Mouse (Mus musculus): ENCODE data around the gene Mtr. TPM values are rescaled to one million over a fixed set of nuclear protein-coding genes. Genes with fewer than 3 reads are reported as not detected.

Mtr gene
- total and polyA plus RNA-seq, 2 experiments from 2014 or later, result 9.8 to 25.3 TPM

DNA sequence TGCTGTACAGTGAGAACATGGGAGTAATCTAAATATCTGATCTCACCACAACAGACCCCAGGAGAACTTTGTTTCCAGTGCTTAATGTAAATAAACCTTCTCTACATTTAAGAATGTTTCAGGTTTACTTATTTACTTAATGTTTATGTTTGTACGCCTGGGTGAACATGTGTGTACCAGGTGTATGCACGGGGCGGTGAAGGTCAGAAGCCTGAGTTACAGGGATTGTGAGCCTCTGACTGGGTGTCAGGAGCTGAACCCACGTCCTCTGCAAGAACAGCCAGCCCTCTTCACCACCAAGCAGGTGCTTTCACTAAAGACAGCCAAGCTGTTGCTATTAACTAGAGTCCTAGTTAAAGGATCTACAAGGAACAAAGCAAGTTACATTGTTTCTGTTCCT is 16.3 kb upstream of the Mtr start:
- 75% methylated on average over 4 of the region's 4 CpGs for WGBS
- Histone ChIP-seq H3K36me3 (replicated peaks; ENCODE audit: control insufficient read depth, insufficient read depth, low read length) (peaks cover 85% of the 10 kb centered on the region), H3K27me3 (ENCODE audit: control insufficient read depth, insufficient read depth, low read length) (no peaks in the 10 kb centered on the region), H3K4me3 (ENCODE audit: low read depth, low read length) (no peak overlapping the region), H3K4me2 (ENCODE audit: low read depth, low read length) (no peak overlapping the region), H3K4me1 (ENCODE audit: control insufficient read depth, insufficient read depth) (no peaks in the 10 kb centered on the region), H3K9ac (replicated peaks; ENCODE audit: low read depth, low read length) (no peak overlapping the region), H3K9me3 (replicated peaks; ENCODE audit: control insufficient read depth, low read length) (no peaks in the 10 kb centered on the region), H3K27ac (ENCODE audit: low read depth) (peak overlapping the region; percentile 90)
- ATAC-seq (ENCODE audit: insufficient read depth, low read depth) (no peak), DNase-seq (ENCODE audit: low spot score) (no peak)
- TF ChIP-seq CTCF (IDR thresholded peaks at IDR 0.05; ENCODE audit: low read depth), result no peak
- 0 out of 2 replicates have a peak, but pooled peaks have one; percentile 2 for TF ChIP-seq EP300 (IDR thresholded peaks at IDR 0.05; ENCODE audit: low read depth)

DNA sequence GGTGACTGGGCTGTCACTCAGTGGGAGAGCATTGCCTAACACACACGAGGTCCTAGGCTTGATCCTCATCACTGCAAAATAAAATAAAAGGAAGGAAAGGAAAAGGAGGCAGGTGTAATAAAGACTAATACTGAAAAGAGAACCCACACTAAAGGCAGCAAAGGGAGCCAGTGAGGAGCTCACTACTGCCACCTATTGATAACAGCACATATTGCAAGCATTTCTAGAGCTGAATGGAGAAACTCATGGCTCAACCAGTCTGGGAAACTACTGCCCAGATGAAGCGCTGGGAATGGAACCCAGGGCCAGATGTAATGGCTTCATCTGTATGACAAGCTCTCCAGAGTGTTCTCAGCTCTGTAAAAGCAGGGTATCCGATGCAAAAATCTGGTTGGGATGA is 15.0 kb upstream of the Mtr start:
- TF ChIP-seq CTCF (IDR thresholded peaks at IDR 0.05; ENCODE audit: low read depth) (peak; percentile 69), EP300 (IDR thresholded peaks at IDR 0.05; ENCODE audit: low read depth) (no peak)
- Histone ChIP-seq H3K4me3 (ENCODE audit: low read depth, low read length) (no peak overlapping the region), H3K4me2 (ENCODE audit: low read depth, low read length) (no peak overlapping the region), H3K27me3 (ENCODE audit: control insufficient read depth, insufficient read depth, low read length) (no peaks in the 10 kb centered on the region), H3K27ac (ENCODE audit: low read depth) (peak overlapping the region; percentile 90), H3K9ac (replicated peaks; ENCODE audit: low read depth, low read length) (no peak overlapping the region), H3K4me1 (ENCODE audit: control insufficient read depth, insufficient read depth) (no peaks in the 10 kb centered on the region), H3K9me3 (replicated peaks; ENCODE audit: control insufficient read depth, low read length) (no peaks in the 10 kb centered on the region), H3K36me3 (replicated peaks; ENCODE audit: control insufficient read depth, insufficient read depth, low read length) (peaks cover 82% of the 10 kb centered on the region)
- ATAC-seq (ENCODE audit: insufficient read depth, low read depth), result no peak
- 45% methylated on average over 3 of the region's 3 CpGs for WGBS
- DNase-seq (ENCODE audit: low spot score), result peak; percentile 61

DNA sequence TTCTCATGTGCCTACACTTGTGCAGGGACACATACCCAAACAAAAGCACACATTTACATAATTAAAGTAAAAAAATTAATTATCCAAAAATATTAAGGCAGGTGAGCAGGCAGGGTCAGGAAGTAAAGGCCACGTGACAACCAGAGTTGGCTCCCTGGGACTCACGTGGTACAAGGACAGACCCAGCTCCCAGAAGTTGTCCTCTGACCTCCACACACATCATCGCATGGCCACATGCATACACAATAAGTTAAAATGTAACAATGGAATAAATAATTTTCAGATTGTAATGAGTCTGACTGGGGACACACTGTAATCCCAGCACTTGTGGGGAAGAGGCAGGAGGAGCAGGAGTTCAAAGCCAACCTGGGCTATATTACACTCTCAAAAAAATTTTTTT is 10.1 kb upstream of the Mtr start:
- H3K4me3 ChIP-seq (ENCODE audit: low read depth, low read length), result no peak overlapping the region
- TF ChIP-seq EP300 (IDR thresholded peaks at IDR 0.05; ENCODE audit: low read depth) (no peak), CTCF (IDR thresholded peaks at IDR 0.05; ENCODE audit: low read depth) (no peak)
- WGBS, result 90% methylated on average over 3 of the region's 3 CpGs
- H3K4me2 ChIP-seq (ENCODE audit: low read depth, low read length), result no peak overlapping the region
- no peak overlapping the region for H3K9ac ChIP-seq (replicated peaks; ENCODE audit: low read depth, low read length)
- no peak overlapping the region for H3K27ac ChIP-seq (ENCODE audit: low read depth)
- H3K36me3 ChIP-seq (replicated peaks; ENCODE audit: control insufficient read depth, insufficient read depth, low read length), result peaks cover 48% of the 10 kb centered on the region
- no peaks in the 10 kb centered on the region for H3K27me3 ChIP-seq (ENCODE audit: control insufficient read depth, insufficient read depth, low read length)
- no peak for DNase-seq (ENCODE audit: low spot score)
- H3K4me1 ChIP-seq (ENCODE audit: control insufficient read depth, insufficient read depth), result no peaks in the 10 kb centered on the region
- ATAC-seq (ENCODE audit: insufficient read depth, low read depth), result no peak
- H3K9me3 ChIP-seq (replicated peaks; ENCODE audit: control insufficient read depth, low read length), result no peaks in the 10 kb centered on the region

DNA sequence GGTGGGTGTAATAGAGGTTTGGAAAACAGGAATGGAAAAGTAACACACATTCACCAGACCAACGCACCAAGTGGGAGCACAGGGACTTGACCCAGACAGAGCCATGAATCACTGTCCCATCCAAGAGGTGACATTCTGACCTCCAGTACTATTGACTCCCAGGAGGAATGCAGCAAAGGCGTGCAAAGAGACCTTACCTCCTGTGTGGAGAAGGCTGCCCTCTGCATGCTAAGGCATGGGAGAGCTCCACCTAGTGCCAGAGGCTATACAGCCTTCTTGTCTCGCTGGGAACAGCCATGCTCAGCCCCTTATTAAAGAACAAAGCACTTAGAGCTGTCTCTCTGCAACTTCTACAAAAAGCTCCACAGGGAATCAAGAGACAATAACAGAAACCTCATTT is 9.2 kb upstream of the Mtr start:
- H3K27ac ChIP-seq (ENCODE audit: low read depth), result no peak overlapping the region
- no peak overlapping the region for H3K4me2 ChIP-seq (ENCODE audit: low read depth, low read length)
- peaks cover 39% of the 10 kb centered on the region for H3K36me3 ChIP-seq (replicated peaks; ENCODE audit: control insufficient read depth, insufficient read depth, low read length)
- H3K4me1 ChIP-seq (ENCODE audit: control insufficient read depth, insufficient read depth), result no peaks in the 10 kb centered on the region
- TF ChIP-seq EP300 (IDR thresholded peaks at IDR 0.05; ENCODE audit: low read depth), result no peak
- TF ChIP-seq CTCF (IDR thresholded peaks at IDR 0.05; ENCODE audit: low read depth), result peak; percentile 31
- DNase-seq (ENCODE audit: low spot score), result peak; percentile 5
- H3K9me3 ChIP-seq (replicated peaks; ENCODE audit: control insufficient read depth, low read length), result no peaks in the 10 kb centered on the region
- no peaks in the 10 kb centered on the region for H3K27me3 ChIP-seq (ENCODE audit: control insufficient read depth, insufficient read depth, low read length)
- no peak for ATAC-seq (ENCODE audit: insufficient read depth, low read depth)
- WGBS, result 57% methylated on average over 3 of the region's 3 CpGs
- H3K4me3 ChIP-seq (ENCODE audit: low read depth, low read length), result no peak overlapping the region
- H3K9ac ChIP-seq (replicated peaks; ENCODE audit: low read depth, low read length), result no peak overlapping the region

DNA sequence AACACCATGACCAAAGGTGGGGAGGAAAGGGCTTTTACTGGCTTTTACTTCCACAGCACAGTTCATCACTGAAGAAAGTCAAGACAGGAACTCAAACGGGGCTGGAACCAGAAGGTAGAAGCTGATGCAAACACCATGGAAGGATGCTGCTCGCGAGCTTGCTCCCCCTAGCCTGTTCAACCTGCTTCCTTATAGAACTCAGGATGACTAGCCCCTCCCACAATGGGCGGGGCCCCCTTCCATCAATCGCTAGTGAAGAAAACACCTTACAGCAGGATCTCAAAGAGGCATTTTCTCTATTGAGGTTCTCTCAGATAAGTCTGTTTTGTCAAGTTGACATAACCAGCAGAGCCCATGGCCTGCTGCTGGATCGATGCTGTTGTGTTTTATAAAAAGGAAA is 6.1 kb upstream of the Mtr start:
- Histone ChIP-seq H3K9me3 (replicated peaks; ENCODE audit: control insufficient read depth, low read length) (peaks cover 6% of the 10 kb centered on the region), H3K4me3 (ENCODE audit: low read depth, low read length) (no peak overlapping the region), H3K9ac (replicated peaks; ENCODE audit: low read depth, low read length) (no peak overlapping the region), H3K27ac (ENCODE audit: low read depth) (no peak overlapping the region), H3K4me2 (ENCODE audit: low read depth, low read length) (no peak overlapping the region), H3K36me3 (replicated peaks; ENCODE audit: control insufficient read depth, insufficient read depth, low read length) (peaks cover 15% of the 10 kb centered on the region), H3K4me1 (ENCODE audit: control insufficient read depth, insufficient read depth) (no peaks in the 10 kb centered on the region), H3K27me3 (ENCODE audit: control insufficient read depth, insufficient read depth, low read length) (no peaks in the 10 kb centered on the region)
- ATAC-seq (ENCODE audit: insufficient read depth, low read depth), result 0 out of 2 replicates have a peak, but pooled peaks have one; percentile 4
- no peak for DNase-seq (ENCODE audit: low spot score)
- TF ChIP-seq EP300 (IDR thresholded peaks at IDR 0.05; ENCODE audit: low read depth) (no peak; the same call in 1 of the 2 replicates), CTCF (IDR thresholded peaks at IDR 0.05; ENCODE audit: low read depth) (no peak; the same call in 1 of the 2 replicates)
- 65% methylated on average over 6 of the region's 6 CpGs for WGBS

DNA sequence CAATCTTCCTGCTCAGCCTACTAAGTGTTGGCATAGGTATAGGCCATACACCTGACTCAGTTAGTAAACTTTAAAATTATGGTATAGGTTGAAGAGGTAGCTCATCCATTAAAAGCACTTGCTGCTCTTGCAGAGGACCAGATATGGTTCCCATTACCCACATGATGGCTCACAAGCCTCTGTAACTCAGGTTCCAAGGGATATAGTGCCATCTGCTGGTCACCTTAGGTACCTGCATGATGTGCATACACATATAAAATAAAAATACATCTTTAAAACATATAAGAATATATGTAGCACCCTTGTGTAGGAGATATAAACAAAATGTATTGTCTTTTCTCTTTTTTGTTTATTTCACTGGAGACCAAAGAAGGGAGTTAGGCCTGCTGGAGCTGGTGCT is 3.6 kb upstream of the Mtr start:
- peak; percentile 37 for TF ChIP-seq CTCF (IDR thresholded peaks at IDR 0.05; ENCODE audit: low read depth)
- TF ChIP-seq EP300 (IDR thresholded peaks at IDR 0.05; ENCODE audit: low read depth), result no peak
- H3K9ac ChIP-seq (replicated peaks; ENCODE audit: low read depth, low read length), result no peak overlapping the region
- no peaks in the 10 kb centered on the region for H3K27me3 ChIP-seq (ENCODE audit: control insufficient read depth, insufficient read depth, low read length)
- peaks cover 6% of the 10 kb centered on the region for H3K9me3 ChIP-seq (replicated peaks; ENCODE audit: control insufficient read depth, low read length)
- no peaks in the 10 kb centered on the region for H3K36me3 ChIP-seq (replicated peaks; ENCODE audit: control insufficient read depth, insufficient read depth, low read length)
- DNase-seq (ENCODE audit: low spot score), result no peak
- no peak for ATAC-seq (ENCODE audit: insufficient read depth, low read depth)
- H3K4me3 ChIP-seq (ENCODE audit: low read depth, low read length), result no peak overlapping the region
- no peak overlapping the region for H3K4me2 ChIP-seq (ENCODE audit: low read depth, low read length)
- H3K27ac ChIP-seq (ENCODE audit: low read depth), result no peak overlapping the region
- H3K4me1 ChIP-seq (ENCODE audit: control insufficient read depth, insufficient read depth), result peaks cover 7% of the 10 kb centered on the region
